Comparison of ENCODE assay signal across 2 mouse cellular contexts in the genomic region with DNA sequence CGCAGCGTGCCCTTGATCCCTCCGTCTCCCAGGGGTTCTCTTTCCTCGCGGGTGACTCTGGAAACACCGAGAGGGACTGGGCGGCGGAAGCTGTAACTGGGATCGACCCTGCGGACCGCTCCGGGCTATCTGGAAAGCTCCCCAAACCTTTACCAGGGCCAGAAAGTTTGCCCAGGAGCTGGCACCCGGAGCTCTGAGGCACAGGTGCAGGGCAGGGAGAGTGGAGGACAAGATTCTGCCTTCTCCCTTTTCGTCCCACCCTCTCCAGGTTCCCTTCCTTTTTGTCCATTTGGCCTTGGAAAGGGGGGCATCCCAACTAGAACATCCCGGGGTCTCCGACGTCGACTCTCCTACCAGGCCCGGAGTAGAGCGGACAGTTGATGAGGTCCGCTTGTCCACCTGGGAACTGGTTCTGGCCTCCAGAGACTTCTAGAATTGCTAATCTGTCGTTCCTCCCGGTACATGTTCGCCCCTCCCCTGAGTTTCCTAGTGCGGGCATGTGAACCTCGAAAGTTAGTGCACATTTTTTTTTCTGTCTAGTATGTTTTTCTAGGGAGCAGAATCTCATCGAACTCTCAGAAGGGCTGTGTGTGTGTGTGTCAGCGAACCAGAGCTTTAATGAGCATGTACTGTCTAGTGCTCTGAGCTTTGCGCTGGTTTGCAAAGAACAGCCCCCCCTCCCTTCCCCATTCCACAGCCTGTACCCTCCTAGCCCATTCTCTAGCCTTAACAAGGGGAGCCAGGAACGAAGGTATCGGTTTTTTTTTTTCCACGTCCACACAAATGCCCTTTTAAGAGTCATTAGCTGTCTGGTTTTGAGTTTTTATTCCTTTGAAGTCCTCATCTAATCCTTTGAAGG.
TF ChIP-seq lines count a peak whose summit lies in the region.

No protein-coding gene starts in this region.

TF ChIP-seq in CH12.LX, 34 proteins besides CTCF, POLR2A, EP300 and RAD21:
- TF ChIP-seq JUN (IDR thresholded peaks at IDR 0.05; ENCODE audit: insufficient read depth, low read depth, low read length) (no peak), TCF12 (IDR thresholded peaks at IDR 0.05; ENCODE audit: low read depth, low read length) (0 out of 2 replicates have a peak, but pooled peaks have one; percentile 9), BHLHE40 (IDR thresholded peaks at IDR 0.05; ENCODE audit: low read depth, low read length) (0 out of 2 replicates have a peak, but pooled peaks have one; percentile 15), MXI1 (IDR thresholded peaks at IDR 0.05; ENCODE audit: low read depth, low read length) (peak; percentile 16; the same call in 1 of the 2 replicates), TBP (conservative IDR thresholded peaks at IDR 0.05; ENCODE audit: low read depth, low read length) (0 out of 2 replicates have a peak, but pooled peaks have one; percentile 20), MYC (IDR thresholded peaks at IDR 0.05; ENCODE audit: low read depth, low read length) (0 out of 2 replicates have a peak, but pooled peaks have one; percentile 24), ETS1 (conservative IDR thresholded peaks at IDR 0.05; ENCODE audit: low read depth, low read length) (no peak), MAZ (IDR thresholded peaks at IDR 0.05; ENCODE audit: low read depth, low read length) (0 out of 2 replicates have a peak, but pooled peaks have one; percentile 21)

TF ChIP-seq in ES-E14, 5 proteins besides CTCF, POLR2A, EP300 and RAD21:
- TF ChIP-seq CHD2 (IDR thresholded peaks at IDR 0.05; ENCODE audit: low read depth, low read length), result no peak
- TF ChIP-seq MAFK (IDR thresholded peaks at IDR 0.05; ENCODE audit: insufficient read depth, low read depth, low read length), result no peak
- no peak for TF ChIP-seq ZC3H11A (IDR thresholded peaks at IDR 0.05; ENCODE audit: borderline replicate concordance, low read depth, low read length)
- TF ChIP-seq ZNF384 (IDR thresholded peaks at IDR 0.05; ENCODE audit: low read depth, low read length), result no peak
- TF ChIP-seq HCFC1 (IDR thresholded peaks at IDR 0.05; ENCODE audit: borderline replicate concordance, insufficient read depth, low read length), result no peak
TF ChIP-seq in ES-E14: peak in this region for 0.
